Mouse (Mus musculus) 3134 (cell line): Measurements from ENCODE around the gene Serpinh1.

Source experiments
- DNase-seq: peaks from one replicate; pipeline ENCODE4 v3.0.0-alpha.2; 2011; ENCODE audit warnings: low spot score; ENCODE audit not compliant: insufficient read length; ENCODE audit errors: extremely low read depth

Serpinh1 gene

GRCm38 (mm10) chr7:99330012-99330411 lies 23.0 kb downstream of the Serpinh1 start:
- DNase-seq: no peak

- no peak for DNase-seq
Measured at GRCm38 (mm10) chr7:99328847-99329246, 24.2 kb downstream of the Serpinh1 start.

DNA sequence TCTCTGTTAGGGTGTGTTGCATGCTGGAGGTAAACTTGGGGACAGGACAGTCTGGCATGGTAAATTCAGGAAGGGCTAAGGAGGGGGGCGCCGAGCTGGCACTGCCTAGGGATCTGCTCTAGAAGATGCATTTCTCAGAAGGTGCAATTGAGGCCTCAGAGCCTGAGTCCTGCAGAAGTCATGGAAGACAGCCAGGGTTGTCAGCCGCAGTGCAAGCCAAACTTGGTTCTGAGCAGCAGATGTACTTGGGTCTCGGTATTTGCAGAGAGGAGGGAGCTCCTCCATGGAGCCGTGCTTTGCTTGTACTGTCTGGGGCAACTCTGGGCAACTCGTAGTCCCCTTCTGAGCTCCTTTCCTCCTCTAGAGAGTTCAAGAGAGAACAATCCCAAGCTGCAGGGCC lies 26.9 kb downstream of the Serpinh1 start:
- no peak for DNase-seq

DNA sequence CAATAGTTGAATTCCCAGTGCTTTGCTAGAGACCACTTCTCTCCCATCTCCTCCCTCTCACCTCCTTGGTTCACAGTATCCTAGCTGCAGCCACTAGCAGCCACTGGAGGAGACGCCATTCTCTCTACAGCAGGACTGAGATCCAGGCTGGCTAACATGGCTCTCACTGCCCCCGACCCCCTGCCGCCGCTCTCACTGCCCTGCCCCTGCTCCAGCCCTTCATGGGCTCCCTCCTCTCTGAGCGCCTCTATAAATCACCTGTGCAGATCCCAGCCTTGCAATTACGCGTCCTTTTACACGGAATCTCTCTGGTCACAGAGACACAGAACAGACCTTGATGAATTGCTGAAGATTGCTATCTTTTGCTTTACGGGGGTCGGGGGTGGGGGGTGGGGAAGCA lies 28.2 kb downstream of the Serpinh1 start:
- no peak for DNase-seq

DNA sequence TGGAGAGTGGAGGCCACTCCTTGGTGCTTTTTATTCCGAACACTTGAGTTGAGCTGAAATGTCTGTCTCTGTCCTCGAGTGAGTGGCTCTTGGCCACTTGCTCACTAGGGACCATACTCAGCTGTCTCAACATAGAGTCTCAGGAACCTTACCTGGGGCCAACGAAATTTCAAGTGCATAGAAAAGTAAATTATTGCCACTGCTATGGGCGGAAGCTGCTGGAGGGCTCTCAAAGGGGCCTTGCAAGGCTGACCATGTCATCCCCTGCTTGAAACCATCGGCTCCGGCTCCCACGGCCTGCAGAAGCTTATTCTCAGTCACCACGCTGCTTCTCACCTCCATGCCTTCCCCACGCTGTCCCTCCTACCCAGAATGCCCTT lies 29.7 kb downstream of the Serpinh1 start:
- DNase-seq: no peak

DNA sequence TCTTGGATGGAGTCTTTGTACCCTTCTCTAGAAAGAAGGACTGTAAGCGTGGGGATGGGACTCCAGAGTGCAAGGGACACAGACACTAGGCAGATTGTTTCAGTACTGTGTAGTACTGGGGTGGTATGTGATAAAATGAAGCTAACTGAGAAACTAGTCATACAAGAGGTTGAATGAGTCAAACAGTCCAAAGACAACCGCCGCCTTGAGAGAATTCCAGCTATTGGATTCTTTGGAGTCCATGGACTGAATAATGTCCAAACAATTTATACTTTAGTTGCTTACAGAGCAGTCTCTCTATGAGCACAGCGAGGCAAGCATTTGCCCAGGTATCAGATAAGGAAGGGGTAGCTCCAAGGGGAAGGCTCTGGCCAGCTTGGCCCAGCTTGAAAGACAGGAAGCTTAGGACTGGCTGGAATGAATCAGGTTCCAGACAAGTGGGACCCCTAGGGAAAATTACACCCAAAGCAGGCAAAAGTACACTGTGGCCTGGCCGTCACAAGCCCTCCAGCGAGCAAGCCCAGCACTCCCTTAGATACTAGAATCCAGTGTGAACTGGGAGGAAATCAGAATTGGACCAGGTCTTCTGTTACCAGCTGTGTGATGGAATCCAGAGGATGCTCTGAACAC lies 30.2 kb downstream of the Serpinh1 start:
- DNase-seq: no peak

DNA sequence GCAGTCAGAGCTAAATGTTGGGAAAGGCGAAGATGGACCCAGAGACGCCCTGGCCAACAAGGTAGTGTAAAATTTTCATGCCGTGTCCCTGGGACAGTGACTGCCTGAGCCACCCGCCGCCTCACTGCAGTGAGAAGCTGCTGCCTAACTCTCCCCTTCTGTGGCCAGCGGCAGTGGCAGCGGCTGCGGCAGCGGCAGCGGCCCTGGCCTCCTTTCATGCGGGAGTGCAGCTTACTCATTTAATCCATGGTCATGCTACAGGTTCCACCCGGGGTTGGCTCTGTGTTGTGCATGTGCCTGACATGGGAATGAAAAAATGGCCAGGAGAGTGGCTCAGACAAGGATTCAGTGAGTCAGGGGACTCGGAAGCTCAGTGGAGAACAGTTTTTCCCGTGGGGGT lies 32.5 kb downstream of the Serpinh1 start:
- no peak for DNase-seq

GRCm38 (mm10) chr7:99317475-99317874 lies 35.6 kb downstream of the Serpinh1 start:
- no peak for DNase-seq

DNA sequence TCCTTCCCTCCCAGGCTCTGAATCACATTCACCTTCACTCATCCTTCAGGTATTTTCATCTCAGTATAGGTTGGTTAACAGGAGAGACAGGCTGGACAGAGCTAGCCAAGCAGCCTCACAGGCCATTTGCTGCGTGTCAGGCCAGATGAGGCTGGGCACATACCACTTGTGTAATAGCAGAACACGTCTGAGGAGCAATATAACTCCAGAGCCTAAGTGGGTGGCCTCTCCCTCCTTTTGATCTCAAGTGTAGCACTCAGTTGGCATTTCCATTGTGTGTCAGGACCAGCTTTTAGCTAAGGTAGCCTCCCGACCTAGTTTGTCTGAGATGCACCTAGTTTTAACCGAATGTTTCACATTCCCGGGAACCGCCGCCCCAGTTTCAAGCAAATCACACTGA lies 36.8 kb downstream of the Serpinh1 start:
- DNase-seq: no peak

DNA sequence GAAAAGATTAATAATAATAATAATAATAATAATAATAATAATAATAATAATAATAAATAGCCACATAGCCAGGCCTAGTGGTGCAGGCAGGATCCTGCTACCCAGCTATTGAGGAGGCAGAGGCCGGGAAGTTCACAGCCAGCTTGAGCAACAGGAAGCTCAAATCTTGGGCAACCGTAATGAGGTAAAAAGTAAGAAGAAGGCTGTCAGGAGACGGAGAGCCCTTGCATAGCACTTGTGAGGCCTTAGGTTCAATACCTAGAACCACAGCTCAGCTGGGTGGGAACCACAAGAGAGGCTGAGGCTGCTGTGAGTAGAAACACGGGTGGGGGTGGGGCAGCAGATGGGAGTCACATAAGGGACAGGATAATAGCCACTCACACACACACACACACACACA lies 38.5 kb downstream of the Serpinh1 start:
- no peak for DNase-seq

DNA sequence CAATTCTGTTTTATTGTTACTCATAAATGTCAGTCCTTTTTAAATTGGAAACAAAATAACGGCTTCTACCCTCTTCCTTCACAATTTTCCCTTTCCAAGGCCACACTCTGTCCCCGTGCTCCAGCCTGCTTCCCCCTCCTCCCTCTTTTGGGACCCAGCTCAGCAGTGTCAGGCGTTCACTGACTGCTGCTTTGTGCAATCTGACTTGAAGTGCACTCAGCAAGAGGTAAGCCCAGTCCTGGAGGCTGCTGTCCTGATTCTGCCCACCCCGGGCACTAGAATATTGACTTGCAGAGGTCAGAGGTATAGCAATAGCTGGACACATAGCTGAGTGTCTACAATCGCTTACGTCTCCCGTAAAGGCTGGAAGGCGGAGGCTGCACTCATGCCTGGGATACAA lies 39.8 kb downstream of the Serpinh1 start:
- no peak for DNase-seq

DNA sequence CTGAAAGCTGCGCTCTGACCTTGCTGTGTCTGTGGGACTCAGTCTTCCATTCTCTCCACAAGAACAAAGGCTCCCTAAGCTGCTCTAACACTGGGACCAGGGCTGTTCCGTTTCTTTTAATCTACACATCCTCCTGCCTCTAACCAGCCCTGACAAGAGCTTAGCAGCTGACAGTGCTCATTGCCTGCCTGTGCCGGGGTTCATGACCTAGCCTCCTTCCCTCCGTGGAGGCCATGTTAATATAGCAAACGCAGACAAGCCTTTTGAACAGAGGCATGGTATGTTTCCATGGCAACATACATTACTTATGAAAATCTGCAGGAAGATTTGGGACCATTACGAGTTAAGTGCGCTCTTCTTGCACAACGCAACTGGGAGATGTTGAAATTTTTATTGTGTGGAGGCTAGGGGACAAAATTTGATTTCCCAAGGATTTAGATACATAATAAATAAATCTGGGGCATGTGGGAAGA lies 40.3 kb downstream of the Serpinh1 start:
- DNase-seq: no peak

DNA sequence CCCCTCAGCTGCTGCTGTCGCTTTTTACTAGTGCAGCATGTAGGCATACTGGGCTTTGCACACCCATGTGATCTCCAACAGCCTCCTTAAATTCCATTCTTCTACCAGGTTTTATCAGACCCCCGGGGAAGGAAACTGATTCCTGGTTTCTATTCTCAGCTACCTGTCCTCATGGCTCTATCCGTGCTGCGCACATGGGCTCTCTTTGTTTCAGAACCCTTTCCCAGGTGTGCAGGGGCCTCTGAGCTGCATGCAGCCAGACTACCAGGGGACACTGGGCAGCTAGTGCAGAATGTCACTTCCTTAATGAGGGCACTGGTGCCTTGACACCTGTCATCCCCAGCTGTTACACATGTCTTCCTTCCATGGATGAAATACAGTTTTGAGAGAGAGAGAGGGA lies 41.0 kb downstream of the Serpinh1 start:
- no peak for DNase-seq

DNA sequence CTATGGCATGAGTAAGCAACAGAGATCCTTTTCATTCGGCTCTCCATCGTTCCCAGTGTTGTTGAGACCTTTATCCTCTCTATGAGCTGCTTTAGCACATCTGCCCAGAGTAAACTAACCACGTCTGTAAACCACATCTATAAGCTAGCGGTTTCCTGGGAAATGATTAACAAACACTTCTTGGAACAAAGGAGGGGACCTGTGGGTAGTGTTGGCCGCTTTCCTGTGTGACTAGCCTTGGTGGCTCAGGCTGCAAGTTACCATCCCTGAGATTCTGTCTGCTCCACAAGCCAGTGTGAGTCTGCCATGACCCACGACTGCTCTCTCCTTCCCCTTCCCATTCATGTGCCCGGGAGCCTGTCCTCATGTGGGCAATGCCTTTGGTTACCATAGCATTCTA lies 41.6 kb downstream of the Serpinh1 start:
- DNase-seq: peak; percentile 45

DNA sequence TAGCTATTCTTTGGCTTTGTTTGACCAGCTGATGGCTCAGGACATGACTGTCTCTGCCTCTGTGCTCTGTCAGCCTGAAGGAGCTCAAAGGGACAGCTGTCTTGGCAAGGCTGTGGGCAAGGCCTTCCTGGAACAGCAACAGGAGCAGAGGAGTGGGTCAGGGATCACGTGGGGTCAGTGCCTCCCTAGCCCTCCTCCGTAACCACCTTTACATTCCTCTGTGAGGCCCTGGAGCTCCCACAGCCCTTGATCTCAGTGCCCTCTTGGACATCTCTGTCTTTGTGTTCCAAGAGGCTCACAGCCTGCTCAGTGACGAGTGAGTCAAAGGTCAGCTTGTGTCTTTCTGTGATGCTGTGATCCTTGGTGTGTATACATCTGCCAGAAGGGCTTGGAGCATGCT lies 46.4 kb downstream of the Serpinh1 start:
- no peak for DNase-seq

DNA sequence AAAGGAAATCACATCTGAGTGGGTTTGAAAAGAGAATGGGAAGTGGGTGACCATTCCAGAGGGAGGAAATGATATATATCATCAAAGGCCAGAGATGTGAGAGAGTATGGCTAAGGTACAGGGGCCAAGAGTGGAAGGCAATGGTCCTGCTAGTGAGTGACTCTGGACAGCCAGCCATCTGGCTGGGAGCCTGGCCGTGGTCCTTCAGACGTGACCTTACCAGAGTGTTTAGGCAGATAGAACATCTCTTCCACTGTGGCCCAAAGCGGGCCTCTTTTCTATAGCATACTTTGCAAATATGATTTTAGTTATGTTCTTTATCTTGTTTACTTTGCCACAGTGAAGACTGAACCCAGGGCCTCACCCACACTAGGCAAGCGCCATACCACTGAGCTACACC lies 47.4 kb downstream of the Serpinh1 start:
- DNase-seq: no peak

DNA sequence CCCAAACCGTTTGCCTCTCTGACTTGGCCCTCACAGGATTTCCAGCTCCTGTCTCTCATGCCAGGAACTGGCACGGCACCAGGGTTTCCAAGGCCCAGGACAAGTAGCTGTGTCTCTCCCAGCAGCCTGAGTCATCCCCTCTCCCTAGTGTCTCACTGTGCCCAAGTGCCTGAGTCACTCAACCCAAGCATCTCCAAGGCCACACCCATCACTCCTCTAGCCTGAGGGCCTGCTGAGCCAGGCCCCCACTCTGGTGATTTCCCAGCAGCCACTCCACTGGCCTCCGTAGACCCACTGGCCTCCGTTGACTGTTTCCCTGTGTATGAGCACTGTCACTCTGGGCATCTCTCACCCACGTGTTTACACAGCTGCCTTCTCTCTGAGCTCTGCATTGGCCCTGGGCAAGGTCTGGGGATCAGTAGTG lies 48.1 kb downstream of the Serpinh1 start:
- peak; percentile 90 for DNase-seq

GRCm38 (mm10) chr7:99304029-99304428 lies 49.0 kb downstream of the Serpinh1 start:
- no peak for DNase-seq

- no peak for DNase-seq
Measured at GRCm38 (mm10) chr7:99300650-99301175, 52.3 kb downstream of the Serpinh1 start.
